Mouse (Mus musculus) heart, postnatal 10 days (tissue): ENCODE measurements around the gene Serac1. TPM values are rescaled to one million over a fixed set of nuclear protein-coding genes. Genes with fewer than 3 reads are reported as not detected.
"Not testable (repeated sequence)": the region's sequence is repeated elsewhere in the genome, so short reads cannot be mapped to it uniquely, and the experiment has no call there.

Experiments
- DNase-seq, 2 experiments: peaks; one replicate each; pipeline ENCODE4 v3.0.0; 2021
- intact Hi-C: fragments of 180-260 bp; cut with DNase I; formaldehyde crosslinking; loops from one replicate; pipeline ENCODE4 v1.15.1; 2025
- total RNA-seq, 2 experiments: library from RNA; stranded (reverse); gene quantifications; 2 replicates each; pipeline ENCODE4 v1.2.3; 2021

Serac1 gene
- total RNA-seq, 2 experiments from 2014 or later = 5.7 to 9.3 TPM

- DNase-seq = no peak
- intact Hi-C loops = no loop called here
Measured at GRCm38 (mm10) chr17:6067613-6068012, 11.9 kb downstream of the Serac1 start.

GRCm38 (mm10) chr17:6066021-6066420, 13.5 kb downstream of the Serac1 start:
- DNase-seq = no peak
- intact Hi-C loops = no loop called here

DNA sequence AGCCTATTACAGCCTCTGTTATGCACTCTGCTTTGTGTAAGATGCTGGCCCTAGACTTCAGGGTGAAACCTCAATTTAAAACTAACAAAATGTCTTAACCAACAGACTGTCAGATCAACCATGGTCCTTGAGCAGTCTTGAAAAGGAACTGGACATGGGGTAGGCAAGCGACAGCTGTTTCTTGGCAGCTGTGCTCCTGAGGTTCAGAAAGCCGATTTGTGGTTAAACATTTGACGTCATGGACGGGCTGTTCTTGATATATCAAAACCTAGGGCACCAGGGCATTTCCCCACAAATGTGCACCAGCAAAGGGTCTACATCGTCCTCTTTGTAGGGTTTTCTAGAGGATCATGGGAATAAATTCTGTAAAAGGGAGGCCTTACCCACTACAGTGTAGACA, 16.0 kb downstream of the Serac1 start:
- intact Hi-C loops = no loop called here
- DNase-seq = no peak

DNA sequence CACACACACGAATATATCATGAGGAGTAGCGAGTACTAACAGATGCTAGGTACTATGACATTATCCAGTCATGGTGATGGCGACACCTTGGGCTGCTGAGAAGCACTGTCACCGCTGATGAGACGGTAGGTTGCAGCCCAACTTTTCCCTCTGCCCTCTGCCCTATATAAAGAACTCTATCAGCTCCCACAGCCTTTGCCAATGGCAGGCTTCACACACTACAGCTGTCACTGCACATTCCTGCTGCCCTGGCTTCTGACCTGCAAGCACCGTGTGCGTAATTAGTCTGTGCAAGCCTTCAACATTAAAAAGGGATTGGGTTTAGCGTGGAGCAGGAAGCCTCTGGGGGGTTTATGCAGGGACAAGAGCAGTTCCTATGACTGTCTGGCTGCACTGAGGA, 16.7 kb downstream of the Serac1 start:
- intact Hi-C loops = no loop called here
- DNase-seq = peak; percentile 38 to 45

DNA sequence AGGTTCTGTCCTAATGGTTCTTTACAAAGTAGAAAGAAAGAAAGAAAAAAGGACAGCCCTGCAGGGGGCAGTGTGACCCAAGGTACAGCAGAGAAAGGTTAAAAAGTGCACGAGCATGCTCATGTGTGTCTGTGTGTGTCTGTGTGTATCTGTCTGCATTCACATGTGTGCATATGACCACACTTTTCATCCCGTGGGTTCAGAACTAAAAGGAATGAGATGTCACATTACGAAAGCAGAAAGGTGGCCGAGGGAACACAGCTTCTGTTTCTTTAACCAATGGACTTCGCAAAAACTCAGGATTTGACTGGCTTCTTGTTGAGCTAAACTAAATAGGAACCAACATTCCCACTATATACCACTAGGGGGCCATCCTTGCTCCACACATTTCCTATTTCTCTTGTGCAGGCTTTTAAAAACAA, 24.6 kb downstream of the Serac1 start:
- intact Hi-C loops = no loop called here
- DNase-seq = peak; percentile 58 to 77

- no peak for DNase-seq
- intact Hi-C loops = no loop called here
Measured at GRCm38 (mm10) chr17:6052801-6053200, 26.7 kb downstream of the Serac1 start.

DNA sequence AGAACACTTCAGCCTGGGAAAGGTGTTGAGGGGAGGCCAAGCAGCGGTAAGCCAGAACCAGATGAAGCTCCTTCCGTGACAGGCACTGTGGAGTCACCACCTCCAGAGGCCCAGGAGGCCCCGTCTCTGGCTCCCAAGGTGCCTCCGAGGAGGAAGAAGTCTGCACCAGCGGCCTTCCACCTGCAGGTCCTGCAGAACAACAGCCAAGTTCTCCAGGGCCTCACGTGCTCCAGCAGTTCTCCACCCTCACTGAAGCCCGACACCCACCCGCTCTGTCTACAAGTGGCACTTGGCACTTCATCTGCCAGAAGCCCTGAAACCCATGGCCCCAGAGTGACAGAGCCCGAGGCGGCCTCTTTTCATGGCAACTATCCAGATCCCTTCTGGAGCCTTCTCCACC, 42.0 kb downstream of the Serac1 start:
- DNase-seq = peak; percentile 45 to 58
- intact Hi-C loops = no loop called here

DNA sequence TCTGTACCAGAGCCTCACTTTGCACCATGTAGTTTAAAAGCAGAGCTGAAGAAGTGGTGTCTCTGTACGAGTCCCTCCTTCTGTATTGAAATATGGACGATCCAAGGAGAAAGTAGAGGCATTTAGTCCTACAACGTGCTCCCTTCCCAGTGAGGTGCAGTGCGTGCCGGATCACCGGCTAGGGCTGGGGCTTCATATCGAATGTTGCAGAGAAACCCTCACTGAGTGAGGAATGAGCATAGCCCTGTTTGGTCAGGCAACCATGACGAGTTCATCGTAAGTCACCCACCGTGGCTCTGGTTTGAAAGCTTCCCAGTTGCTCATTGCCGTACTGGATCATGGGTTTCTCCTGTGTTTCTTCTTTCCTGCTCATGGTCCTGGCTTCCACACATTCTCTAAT, 42.7 kb downstream of the Serac1 start:
- intact Hi-C loops = no loop called here
- no peak for DNase-seq

- no peak for DNase-seq
- intact Hi-C loops = no loop called here
Measured at GRCm38 (mm10) chr17:6036458-6036857, 43.1 kb downstream of the Serac1 start.

- intact Hi-C loops = no loop called here
- no peak for DNase-seq
Measured at GRCm38 (mm10) chr17:6035661-6036060, 43.9 kb downstream of the Serac1 start.

DNA sequence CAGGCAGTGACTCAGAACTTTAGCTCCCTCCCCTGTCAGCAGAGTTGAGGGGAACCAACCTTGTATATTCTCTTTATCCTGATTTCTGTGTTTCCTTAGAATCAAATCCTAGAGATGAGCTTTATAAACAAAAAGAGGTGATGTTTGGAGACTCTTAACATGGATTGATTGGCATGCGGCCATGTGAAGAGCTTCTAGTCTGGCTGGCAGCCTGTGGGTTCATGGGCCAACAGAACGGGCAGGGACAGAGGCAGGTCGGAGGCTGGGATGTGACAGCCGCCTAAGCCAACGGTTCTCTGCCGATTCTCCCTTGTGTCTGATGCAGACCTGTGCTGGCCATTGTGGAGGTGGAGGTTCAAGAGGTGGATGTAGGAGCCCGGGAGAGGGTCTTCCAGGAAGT, 53.7 kb downstream of the Serac1 start:
- intact Hi-C loops = no loop called here
- no peak for DNase-seq

DNA sequence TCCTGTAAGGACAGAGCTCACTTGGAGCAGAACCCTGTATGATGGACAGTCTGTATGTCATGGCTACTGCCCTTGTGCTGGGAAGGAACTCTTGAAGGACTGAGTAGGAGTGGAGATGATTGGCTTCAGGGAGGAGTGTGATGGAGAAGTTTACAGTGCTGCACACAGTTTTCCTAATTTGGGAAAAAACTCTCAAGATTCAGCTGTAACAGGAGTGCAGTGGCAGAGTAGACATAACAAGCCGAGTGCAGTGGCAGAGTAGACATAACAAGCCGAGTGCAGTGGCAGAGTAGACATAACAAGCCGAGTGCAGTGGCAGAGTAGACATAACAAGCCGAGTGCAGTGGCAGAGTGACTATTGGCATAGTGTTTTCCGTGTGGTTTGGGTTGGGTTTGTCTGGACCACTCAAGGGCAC, 58.2 kb downstream of the Serac1 start:
- DNase-seq = not testable (repeated sequence)

DNA sequence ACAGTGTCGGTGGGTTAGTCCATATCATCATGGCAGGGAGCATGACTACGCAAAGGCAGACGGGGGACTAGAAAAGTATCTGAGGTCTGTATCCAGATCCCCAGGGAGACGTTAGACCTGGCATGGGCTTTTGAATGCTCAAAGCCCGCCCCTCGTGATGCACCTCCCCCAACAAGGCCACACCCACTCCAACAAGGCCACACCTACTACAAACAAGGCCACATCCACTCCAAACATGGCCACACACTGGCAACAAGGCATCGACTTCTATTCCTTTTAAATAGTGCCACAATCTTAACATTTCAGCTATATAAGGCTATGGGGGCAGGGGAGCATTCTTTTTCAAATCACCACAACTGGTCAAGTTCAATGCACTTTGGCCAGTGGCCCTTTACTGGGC, 58.9 kb downstream of the Serac1 start:
- peak in 1 of 2 experiments; percentile 38 for DNase-seq
- intact Hi-C loops = loop anchor here (2.0 kb wide), 1 partner anchor 226 kb away; no protein-coding TSS in a partner anchor

More for the DNA sequence above, 58.2 kb downstream of the Serac1 start:
- intact Hi-C loops = loop anchor here (2.0 kb wide), 1 partner anchor 227 kb away; no protein-coding TSS in a partner anchor

DNA sequence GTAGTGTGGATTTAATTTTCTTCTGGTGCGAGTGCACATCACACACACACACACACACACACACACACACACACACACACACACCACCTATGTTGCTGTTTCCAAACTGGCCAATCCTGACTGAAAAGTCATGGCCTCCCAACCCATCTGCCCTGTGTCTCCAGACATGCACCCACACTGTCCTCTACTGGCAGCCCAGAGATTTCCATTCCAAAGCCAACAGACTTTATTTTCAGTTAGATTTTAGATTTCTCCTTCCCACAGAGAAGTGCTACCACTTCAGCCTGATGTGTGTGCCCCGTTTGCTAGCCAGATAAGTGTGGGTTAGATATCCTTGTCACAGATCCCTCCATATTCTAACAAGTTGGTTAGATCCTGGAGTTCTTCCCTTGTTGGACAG, 59.8 kb downstream of the Serac1 start:
- intact Hi-C loops = loop anchor here (1.0 to 2.0 kb wide), 2 partner anchors 78 to 225 kb away; partner anchors contain the start of gene Synj2
- peak; percentile 71 to 75 for DNase-seq

DNA sequence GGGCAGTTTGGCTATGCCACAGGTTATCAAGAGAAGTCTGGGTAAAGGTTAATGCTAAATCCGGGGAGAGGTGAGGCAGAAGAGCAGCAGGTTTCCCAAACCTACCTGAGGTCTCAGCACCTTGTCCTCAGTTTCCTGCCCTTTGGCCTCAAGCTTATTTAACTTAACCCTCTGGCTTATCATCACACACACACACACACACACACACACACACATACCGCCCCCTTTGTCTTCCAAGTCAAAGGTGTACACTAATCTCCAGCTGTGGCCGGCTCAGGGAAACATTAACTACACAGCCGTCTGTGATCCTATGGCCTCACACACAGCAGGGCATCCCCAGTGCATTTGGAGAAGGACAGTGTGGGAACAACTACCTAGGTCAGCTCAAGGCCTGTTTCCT, 61.2 kb downstream of the Serac1 start:
- DNase-seq = no peak
- intact Hi-C loops = no loop called here

- intact Hi-C loops = loop anchor here (2.0 kb wide), 1 partner anchor 40 kb away; no protein-coding TSS in a partner anchor
- peak in 1 of 2 experiments; percentile 32 for DNase-seq
Measured at GRCm38 (mm10) chr17:6017268-6017667, 62.3 kb downstream of the Serac1 start.

- peak; percentile 67 to 68 for DNase-seq
- intact Hi-C loops = loop anchor here (2.0 kb wide), 1 partner anchor 39 kb away; no protein-coding TSS in a partner anchor
Measured at GRCm38 (mm10) chr17:6016213-6016780, 63.2 kb downstream of the Serac1 start.

DNA sequence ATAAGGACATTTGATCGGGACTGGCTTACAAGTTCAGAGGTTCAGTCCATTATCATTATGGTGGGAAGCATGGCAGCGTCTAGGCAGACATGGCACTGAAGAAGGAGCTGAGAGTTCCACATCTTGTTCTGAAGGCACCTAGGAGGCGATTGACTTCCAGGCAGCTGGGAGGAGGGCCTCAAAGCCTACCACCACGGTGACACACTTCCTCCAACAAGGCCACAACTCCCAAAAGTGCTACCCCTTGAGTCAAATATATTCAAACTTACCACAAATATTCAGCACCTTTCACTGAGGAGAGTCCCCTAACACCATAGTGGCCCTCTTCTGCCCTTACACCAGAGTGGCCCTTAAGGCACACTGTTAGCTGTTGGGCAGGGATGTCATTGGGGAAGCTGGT, 64.6 kb downstream of the Serac1 start:
- intact Hi-C loops = no loop called here
- DNase-seq = no peak

DNA sequence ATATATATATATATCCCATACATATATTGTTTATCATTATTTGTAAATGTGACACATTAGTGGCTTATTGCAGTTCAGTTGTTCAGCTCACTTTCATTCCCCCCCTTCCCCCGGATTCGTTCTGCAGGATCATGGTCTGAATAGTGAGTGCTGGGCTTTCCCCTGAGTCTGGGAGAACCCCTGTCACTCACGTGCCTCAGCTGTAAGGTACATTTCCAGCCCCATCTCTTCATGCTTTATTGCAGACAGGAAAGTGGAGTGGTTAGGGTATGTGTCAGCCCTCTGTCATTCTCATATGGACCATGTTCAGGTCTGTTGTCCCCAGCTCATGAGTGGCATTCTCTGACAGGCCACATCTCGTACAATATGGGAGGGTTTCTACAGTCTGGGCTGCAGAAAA, 66.5 kb downstream of the Serac1 start:
- DNase-seq = no peak
- intact Hi-C loops = no loop called here

- no peak for DNase-seq
- intact Hi-C loops = no loop called here
Measured at GRCm38 (mm10) chr17:6009606-6010005, 69.9 kb downstream of the Serac1 start.

GRCm38 (mm10) chr17:6008590-6008989, 71.0 kb downstream of the Serac1 start:
- intact Hi-C loops = no loop called here
- DNase-seq = no peak

- intact Hi-C loops = no loop called here
- DNase-seq = no peak
Measured at GRCm38 (mm10) chr17:6007902-6008301, 71.6 kb downstream of the Serac1 start.
